Mouse (Mus musculus) midbrain, postnatal 0 days (tissue): Measurements from ENCODE around the gene Gcm1. TPM values are rescaled to one million over a fixed set of nuclear protein-coding genes. Genes with fewer than 3 reads are reported as not detected.

Source experiments
- ATAC-seq: fragments of 200-750 bp; cut with Nextera tagmentation; 2 replicates; pipeline ENCODE4 v1.8.0; 2017; ENCODE audit warnings: moderate number of reproducible peaks, mild to moderate bottlenecking, moderate TSS enrichment, moderate library complexity; ENCODE audit not compliant: low FRiP score
- DNase-seq: peaks from one replicate; pipeline ENCODE4 v3.0.0-alpha.2; 2015; ENCODE audit warnings: low spot score
- H3K27ac ChIP-seq: fragments of 300-500 bp; sonication (generic); 2 replicates; pipeline ENCODE4 v1.5.1; 2014; ENCODE audit warnings: low read depth, mild to moderate bottlenecking, low read length, mixed read lengths
- H3K27me3 ChIP-seq: fragments of 300-500 bp; sonication (generic); 2 replicates; pipeline ENCODE4 v1.6.1; 2014; ENCODE audit warnings: low read length, control low read depth, mixed read lengths; ENCODE audit not compliant: insufficient read depth
- H3K36me3 ChIP-seq: fragments of 300-500 bp; sonication (generic); 2 replicates; pipeline ENCODE4 v1.6.1; 2014; ENCODE audit warnings: low read length, control low read depth, mixed read lengths; ENCODE audit not compliant: insufficient read depth
- H3K4me1 ChIP-seq: fragments of 300-500 bp; sonication (generic); 2 replicates; pipeline ENCODE4 v1.6.1; 2014; ENCODE audit warnings: mild to moderate bottlenecking, control low read depth, antibody characterized with exemption, low read length, mixed read lengths; ENCODE audit not compliant: insufficient read depth
- H3K4me2 ChIP-seq: fragments of 300-500 bp; sonication (generic); 2 replicates; pipeline ENCODE4 v1.6.1; 2014; ENCODE audit warnings: low read depth, mild to moderate bottlenecking, low read length, mixed read lengths; ENCODE audit not compliant: poor library complexity, severe bottlenecking
- H3K4me3 ChIP-seq: fragments of 300-500 bp; sonication (generic); 2 replicates; pipeline ENCODE4 v1.5.1; 2014; ENCODE audit warnings: low read depth, mild to moderate bottlenecking, low read length, moderate library complexity
- H3K9ac ChIP-seq: fragments of 300-500 bp; sonication (generic); replicated peaks from 2 replicates; pipeline ENCODE4 v1.6.1; 2014; ENCODE audit warnings: mild to moderate bottlenecking, low read length, moderate library complexity, mixed read lengths; ENCODE audit not compliant: poor library complexity, severe bottlenecking
- H3K9me3 ChIP-seq: fragments of 300-500 bp; sonication (generic); 2 replicates; pipeline ENCODE4 v1.6.1; 2016; ENCODE audit warnings: low read length, control low read depth
- CTCF ChIP-seq: IDR thresholded peaks from 2 replicates; pipeline ENCODE4 v1.5.1; 2016; ENCODE audit warnings: antibody characterized with exemption, mild to moderate bottlenecking
- WGBS: fragments of 180-500 bp; shearing (Covaris S2); extraction: QIAGEN DNeasy Blood & Tissue Kit; methylation state at CpG from one replicate; pipeline ENCODE4 v1.1.7; 2014; 5-methylcytosine and 5-hydroxymethylcytosine counted together
- polyA plus RNA-seq: library from polyadenylated mRNA; unstranded; fragments of >200 nt; fragmentation: Nextera tagmentation; extraction: Ambion mirVana; gene quantifications from 2 replicates; pipeline ENCODE4 v1.2.1, GENCODE M21; 2015
- total RNA-seq: library from RNA; depleted of rRNA; stranded (reverse); fragments of >200 nt; gene quantifications from 2 replicates; pipeline ENCODE4 v1.2.3, GENCODE M21; 2014; rRNA removed

Gcm1 gene
- total RNA-seq = not detected in 2 replicates
- polyA plus RNA-seq = not detected in 2 replicates

- Histone ChIP-seq H3K36me3 (no peaks in the 10 kb centered on the region), H3K4me2 (no peak within 1 kb of the TSS), H3K27me3 (no peaks in the 10 kb centered on the region), H3K4me3 (no peak within 1 kb of the TSS), H3K9me3 (no peaks in the 10 kb centered on the region), H3K27ac (no peak within 1 kb of the TSS), H3K4me1 (no peaks in the 10 kb centered on the region), H3K9ac (no peak within 1 kb of the TSS)
- 59% methylated on average over 3 of the region's 3 CpGs for WGBS
- no peak for DNase-seq
- TF ChIP-seq CTCF = no peak
- no peak for ATAC-seq
Measured at GRCm38 (mm10) chr9:78051677-78052076, at the start of gene Gcm1. Gene Gcm1 (plus strand): TSS chr9:78051924.

GRCm38 (mm10) chr9:78003278-78003677 lies 48.4 kb upstream of the Gcm1 start:
- no peak overlapping the region for H3K4me2 ChIP-seq
- DNase-seq (no peak), ATAC-seq (no peak)
- no peak overlapping the region for H3K27ac ChIP-seq
- no peak for TF ChIP-seq CTCF
- H3K9ac ChIP-seq = no peak overlapping the region
- WGBS = 77% methylated on average over 2 of the region's 2 CpGs
- no peaks in the 10 kb centered on the region for H3K9me3 ChIP-seq
- no peaks in the 10 kb centered on the region for H3K4me1 ChIP-seq
- no peak overlapping the region for H3K4me3 ChIP-seq
- H3K36me3 ChIP-seq = no peaks in the 10 kb centered on the region
- no peaks in the 10 kb centered on the region for H3K27me3 ChIP-seq

DNA sequence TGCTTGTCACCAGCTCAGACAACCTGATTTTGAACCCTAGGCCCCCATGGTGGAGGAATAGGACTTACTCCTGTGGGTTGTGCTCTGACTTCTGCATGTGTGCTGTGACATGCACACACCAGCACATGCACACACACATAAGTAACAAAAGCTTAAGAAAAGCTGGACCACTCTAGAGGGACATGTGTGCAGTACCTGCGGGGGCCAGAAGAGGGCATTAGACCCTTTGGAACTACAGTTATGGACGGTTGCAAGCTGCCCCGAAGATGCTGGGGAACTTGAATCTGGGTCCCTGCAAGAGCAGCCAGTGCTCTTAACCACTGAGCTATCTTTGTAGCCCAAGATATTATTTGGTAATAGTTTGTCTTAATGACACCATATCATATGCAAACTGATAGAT lies 46.2 kb upstream of the Gcm1 start:
- Histone ChIP-seq H3K4me2 (no peak overlapping the region), H3K36me3 (no peaks in the 10 kb centered on the region), H3K27ac (no peak overlapping the region), H3K9ac (no peak overlapping the region), H3K4me3 (no peak overlapping the region), H3K9me3 (no peaks in the 10 kb centered on the region), H3K4me1 (no peaks in the 10 kb centered on the region), H3K27me3 (no peaks in the 10 kb centered on the region)
- TF ChIP-seq CTCF = peak; percentile 54
- DNase-seq (no peak), ATAC-seq (no peak)
- WGBS = 58% methylated on average over 3 of the region's 3 CpGs

- Histone ChIP-seq H3K27ac (no peak overlapping the region), H3K27me3 (no peaks in the 10 kb centered on the region), H3K4me3 (no peak overlapping the region), H3K36me3 (no peaks in the 10 kb centered on the region), H3K9me3 (no peaks in the 10 kb centered on the region), H3K9ac (no peak overlapping the region), H3K4me2 (no peak overlapping the region), H3K4me1 (no peaks in the 10 kb centered on the region)
- 61% methylated on average over 19 of the region's 19 CpGs for whole genome bisulfite sequencing
- DNase-seq (peak; percentile 84), ATAC-seq (no peak)
- peak; percentile 78 for TF ChIP-seq CTCF
Measured at GRCm38 (mm10) chr9:78006209-78007001, 45.3 kb upstream of the Gcm1 start.

- 92% methylated on average over 7 of the region's 7 CpGs for WGBS
- no peak for ATAC-seq
Measured at GRCm38 (mm10) chr9:78009382-78009781, 42.3 kb upstream of the Gcm1 start.

GRCm38 (mm10) chr9:78010187-78010586 lies 41.5 kb upstream of the Gcm1 start:
- H3K36me3 ChIP-seq = no peaks in the 10 kb centered on the region
- no peak for DNase-seq
- H3K4me3 ChIP-seq = no peak overlapping the region
- ATAC-seq = no peak
- no peaks in the 10 kb centered on the region for H3K4me1 ChIP-seq
- TF ChIP-seq CTCF = no peak
- 94% methylated on average over 5 of the region's 5 CpGs for WGBS
- no peak overlapping the region for H3K9ac ChIP-seq
- no peaks in the 10 kb centered on the region for H3K27me3 ChIP-seq
- H3K27ac ChIP-seq = no peak overlapping the region
- H3K4me2 ChIP-seq = no peak overlapping the region
- H3K9me3 ChIP-seq = no peaks in the 10 kb centered on the region

More at GRCm38 (mm10) chr9:78009382-78009781, 42.3 kb upstream of the Gcm1 start:
- Histone ChIP-seq H3K36me3 (no peaks in the 10 kb centered on the region), H3K4me3 (no peak overlapping the region), H3K4me2 (no peak overlapping the region), H3K27me3 (no peaks in the 10 kb centered on the region), H3K9me3 (no peaks in the 10 kb centered on the region), H3K27ac (no peak overlapping the region), H3K9ac (no peak overlapping the region), H3K4me1 (no peaks in the 10 kb centered on the region)
- TF ChIP-seq CTCF = no peak
- no peak for DNase-seq
